Mouse (Mus musculus): ENCODE data around the gene Prps1.

The Prps1 gene

DNA sequence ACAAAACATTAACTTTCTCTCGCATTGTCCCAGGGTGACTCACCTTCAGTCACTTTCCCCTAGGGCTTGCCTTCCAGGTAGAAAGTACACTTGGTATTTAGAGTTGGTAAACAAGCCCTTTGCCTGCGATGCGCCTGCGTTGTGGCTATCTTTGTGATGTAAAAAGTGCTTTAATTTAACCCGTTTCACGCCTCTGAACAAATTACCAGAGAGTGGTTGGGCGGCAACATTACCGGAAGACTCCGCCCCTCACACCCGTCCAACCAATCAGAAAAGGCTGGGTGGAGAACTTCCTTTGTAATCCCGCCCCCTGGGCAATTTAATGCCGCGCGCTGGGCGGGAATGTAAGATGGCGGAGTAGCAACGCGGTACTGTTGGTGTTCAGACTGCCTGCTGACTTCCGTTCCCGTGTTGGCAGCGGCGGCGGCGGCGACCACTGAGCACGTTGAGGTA lies at the start of gene Prps1:
TSS of gene Prps1 (plus strand) at position 335 of the 453 bp plus-strand sequence.
- ChIA-PET POLR2A (interaction anchor here in 3 of 4 experiments (0.6 to 4.6 kb wide), 12 partner anchors 9 to 142 kb away, joined by 3 to 34 read pairs (median 4); no protein-coding TSS in a partner anchor), CTCF (interaction anchor here in 1 of 4 experiments (0.6 kb wide), 1 partner anchor 165 kb away, joined by 3 read pairs; no protein-coding TSS in a partner anchor)

- ChIA-PET POLR2A (no interaction called here), CTCF (no interaction called here)
Observed at GRCm38 (mm10) chrX:140407593-140407992, 48.8 kb upstream of the Prps1 start.

- ChIA-PET CTCF (no interaction called here), POLR2A (no interaction called here)
Observed at GRCm38 (mm10) chrX:140418467-140418866, 37.9 kb upstream of the Prps1 start.

GRCm38 (mm10) chrX:140427124-140427523 lies 29.3 kb upstream of the Prps1 start:
- POLR2A ChIA-PET, result no interaction called here
- CTCF ChIA-PET, result interaction anchor here in 1 of 4 experiments (0.9 kb wide), 1 partner anchor 52 kb away, joined by 3 read pairs; no protein-coding TSS in a partner anchor

DNA sequence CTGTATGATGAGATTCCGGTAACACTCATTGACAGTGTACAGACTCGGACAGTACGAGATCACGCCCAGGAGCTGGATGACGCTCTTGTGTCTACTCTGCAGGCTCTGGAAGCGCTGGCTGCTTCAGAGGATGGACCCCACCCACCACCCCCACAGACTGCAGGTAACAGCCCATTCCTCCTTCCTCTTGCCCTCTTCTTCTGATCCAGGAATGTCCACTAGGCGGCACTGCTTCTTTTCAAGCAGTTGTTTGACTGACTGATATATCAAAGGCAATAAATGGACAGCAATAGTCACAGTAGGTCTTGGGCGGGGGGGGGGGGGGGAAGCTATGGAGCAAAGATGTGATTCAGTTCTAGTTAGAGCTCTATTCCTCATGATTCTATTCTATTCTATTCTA lies 28.2 kb upstream of the Prps1 start:
- POLR2A ChIA-PET, result no interaction called here

DNA sequence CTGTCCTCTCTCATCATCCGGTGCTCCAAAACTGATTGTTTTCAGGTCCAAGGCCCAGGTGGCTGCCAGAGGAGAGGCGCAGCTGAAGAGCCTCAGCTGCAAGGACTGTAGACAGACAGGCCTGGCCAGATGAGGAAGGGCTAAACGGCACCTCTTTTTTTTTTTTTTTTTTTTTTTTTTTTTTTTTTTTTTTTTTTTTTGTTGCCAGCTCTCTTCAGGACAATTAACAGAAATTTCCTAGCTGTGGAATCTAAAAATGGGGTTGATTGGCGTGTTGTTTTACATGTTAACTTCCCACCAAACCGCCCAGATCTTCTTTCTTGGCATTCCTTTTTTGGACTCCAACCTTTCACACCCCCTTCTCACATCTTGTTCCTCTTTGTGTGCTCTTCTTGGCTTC lies 26.4 kb upstream of the Prps1 start:
- ChIA-PET CTCF (interaction anchor here in 1 of 4 experiments (0.6 kb wide), 2 partner anchors 16 to 141 kb away, joined by 3 to 5 read pairs; no protein-coding TSS in a partner anchor), POLR2A (interaction anchor here in 1 of 4 experiments (0.6 kb wide), 1 partner anchor 31 kb away, joined by 4 read pairs; no protein-coding TSS in a partner anchor)

More for the DNA sequence above, 28.2 kb upstream of the Prps1 start:
- CTCF ChIA-PET, result interaction anchor here in 2 of 4 experiments (0.6 to 1.0 kb wide), 2 partner anchors 33 to 1801 kb away, joined by 4 to 9 read pairs; no protein-coding TSS in a partner anchor

GRCm38 (mm10) chrX:140430506-140430905 lies 25.9 kb upstream of the Prps1 start:
- CTCF ChIA-PET, result interaction anchor here in 1 of 4 experiments (0.6 kb wide), 2 partner anchors 15 to 141 kb away, joined by 3 to 5 read pairs; no protein-coding TSS in a partner anchor
- POLR2A ChIA-PET, result interaction anchor here in 1 of 4 experiments (0.6 kb wide), 1 partner anchor 31 kb away, joined by 4 read pairs; no protein-coding TSS in a partner anchor

GRCm38 (mm10) chrX:140431981-140432380 lies 24.4 kb upstream of the Prps1 start:
- ChIA-PET CTCF (no interaction called here), POLR2A (interaction anchor here in 2 of 4 experiments (1.5 to 4.1 kb wide), 5 partner anchors 13 to 72 kb away, joined by 4 to 29 read pairs (median 16); partner anchors contain the start of gene Prps1 (in 2 of the 2))

GRCm38 (mm10) chrX:140432786-140433185 lies 23.6 kb upstream of the Prps1 start:
- ChIA-PET POLR2A (interaction anchor here in 3 of 4 experiments (0.6 to 4.1 kb wide), 15 partner anchors 8 to 110 kb away, joined by 3 to 29 read pairs (median 4); partner anchors contain the start of gene Prps1 (in 3 of the 3)), CTCF (interaction anchor here in 2 of 4 experiments (1.1 to 1.2 kb wide), 4 partner anchors 13 to 110 kb away, joined by 3 to 5 read pairs (median 4); no protein-coding TSS in a partner anchor)

DNA sequence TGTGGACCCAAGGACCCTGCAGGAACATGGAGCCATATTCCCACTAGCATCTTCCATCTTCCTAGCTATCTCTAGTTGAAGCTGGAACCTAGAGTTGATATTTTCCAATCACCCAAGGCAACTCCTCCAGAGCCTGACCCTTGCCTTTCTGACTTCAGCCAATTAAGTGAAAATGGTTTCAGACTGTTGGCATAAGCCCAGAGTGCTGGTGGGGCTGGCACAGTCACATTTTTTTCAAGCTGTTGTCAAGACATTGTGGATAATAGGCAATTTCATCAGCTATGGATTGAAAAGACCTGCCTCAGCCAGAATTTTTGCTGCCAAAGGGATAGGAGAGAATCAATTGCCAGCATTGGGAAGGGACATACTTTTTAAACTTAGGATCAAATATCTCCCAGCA lies 18.5 kb upstream of the Prps1 start:
- CTCF ChIA-PET, result interaction anchor here in 1 of 4 experiments (0.6 kb wide), 1 partner anchor 21 kb away, joined by 6 read pairs; no protein-coding TSS in a partner anchor
- POLR2A ChIA-PET, result interaction anchor here in 1 of 4 experiments (0.8 to 1.1 kb wide), 2 partner anchors 19 to 21 kb away, joined by 3 to 5 read pairs; partner anchors contain the start of gene Prps1

- ChIA-PET POLR2A (interaction anchor here in 3 of 4 experiments (1.0 to 3.2 kb wide), 7 partner anchors 9 to 12 kb away, joined by 3 to 16 read pairs (median 4); partner anchors contain the start of gene Prps1 (in 1 of the 3)), CTCF (interaction anchor here in 3 of 4 experiments (0.6 to 1.7 kb wide), 6 partner anchors 10 to 46 kb away, joined by 3 to 5 read pairs (median 3); no protein-coding TSS in a partner anchor)
Observed at GRCm38 (mm10) chrX:140445551-140445950, 10.9 kb upstream of the Prps1 start.

DNA sequence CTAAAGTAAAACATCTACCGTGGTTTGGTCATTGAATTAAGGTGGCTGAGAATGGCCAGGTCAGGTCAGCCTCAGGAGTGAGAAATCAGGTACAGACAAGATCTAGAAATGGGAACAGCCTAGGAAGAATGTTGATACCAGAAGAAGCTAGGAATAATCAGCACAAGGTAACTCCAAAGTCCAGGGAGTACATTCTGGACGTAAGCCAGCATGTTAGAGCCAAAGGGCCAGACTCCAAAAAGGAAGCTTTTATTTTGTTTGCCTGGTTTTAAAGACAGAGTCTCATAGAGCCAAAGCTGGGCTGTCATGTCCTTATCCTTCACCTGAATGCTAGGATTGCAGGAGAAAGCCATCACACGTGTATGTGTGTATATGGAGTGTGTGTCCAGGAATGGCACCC lies 6.3 kb upstream of the Prps1 start:
- ChIA-PET POLR2A (interaction anchor here in 3 of 4 experiments (1.0 to 2.7 kb wide), 4 partner anchors 9 to 17 kb away, joined by 3 to 11 read pairs (median 4); no protein-coding TSS in a partner anchor), CTCF (interaction anchor here in 1 of 4 experiments (0.6 kb wide), 1 partner anchor 258 kb away, joined by 8 read pairs; no protein-coding TSS in a partner anchor)

GRCm38 (mm10) chrX:140456751-140457491 lies 508 bp downstream of the Prps1 start:
- ChIA-PET POLR2A (interaction anchor here in 3 of 4 experiments (0.6 to 4.6 kb wide), 18 partner anchors 9 to 141 kb away, joined by 3 to 34 read pairs (median 4); no protein-coding TSS in a partner anchor), CTCF (interaction anchor here in 1 of 4 experiments (0.6 kb wide), 1 partner anchor 166 kb away, joined by 3 read pairs; no protein-coding TSS in a partner anchor)

DNA sequence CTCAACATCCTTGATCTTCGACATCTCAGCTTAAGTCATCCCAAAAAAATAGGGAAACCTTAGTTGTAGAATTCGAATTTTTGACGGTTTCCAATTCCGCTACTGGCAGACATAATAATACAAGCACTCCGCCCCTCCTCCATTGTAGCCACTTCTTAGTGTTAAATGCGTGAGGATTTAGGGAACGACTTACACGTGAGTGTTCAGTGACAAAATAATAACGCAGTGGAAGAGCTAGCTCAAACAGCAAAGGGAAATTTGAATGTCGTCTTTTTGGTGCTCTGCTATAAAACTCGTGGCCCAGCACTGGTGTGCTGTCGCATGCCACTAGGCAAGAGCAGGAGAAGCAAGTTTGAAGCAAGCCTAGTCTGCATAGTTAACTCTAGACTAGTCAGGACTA lies 1.1 kb downstream of the Prps1 start:
- ChIA-PET CTCF (no interaction called here), POLR2A (interaction anchor here in 3 of 4 experiments (1.0 to 4.6 kb wide), 13 partner anchors 9 to 141 kb away, joined by 3 to 34 read pairs (median 4); no protein-coding TSS in a partner anchor)

DNA sequence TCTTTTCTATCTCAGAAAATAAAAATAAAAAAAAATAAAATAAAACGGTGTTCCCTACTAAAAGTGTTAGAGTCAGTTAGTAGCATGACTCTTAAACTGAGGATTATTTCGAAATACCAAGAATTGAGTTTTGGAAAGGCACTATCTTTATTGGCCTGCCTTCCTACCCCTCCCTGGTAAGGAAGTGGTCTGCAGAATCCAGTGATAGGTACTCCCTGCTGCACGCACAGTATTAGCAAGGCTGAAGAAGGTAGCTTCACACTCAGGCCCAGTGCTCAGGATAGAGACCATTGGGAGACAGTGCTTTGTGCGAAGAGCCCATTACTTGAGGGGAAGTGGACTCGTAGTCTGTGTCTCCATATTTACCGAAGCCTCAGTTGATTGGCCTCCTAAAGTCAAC lies 21.8 kb downstream of the Prps1 start:
- ChIA-PET POLR2A (no interaction called here), CTCF (no interaction called here)

DNA sequence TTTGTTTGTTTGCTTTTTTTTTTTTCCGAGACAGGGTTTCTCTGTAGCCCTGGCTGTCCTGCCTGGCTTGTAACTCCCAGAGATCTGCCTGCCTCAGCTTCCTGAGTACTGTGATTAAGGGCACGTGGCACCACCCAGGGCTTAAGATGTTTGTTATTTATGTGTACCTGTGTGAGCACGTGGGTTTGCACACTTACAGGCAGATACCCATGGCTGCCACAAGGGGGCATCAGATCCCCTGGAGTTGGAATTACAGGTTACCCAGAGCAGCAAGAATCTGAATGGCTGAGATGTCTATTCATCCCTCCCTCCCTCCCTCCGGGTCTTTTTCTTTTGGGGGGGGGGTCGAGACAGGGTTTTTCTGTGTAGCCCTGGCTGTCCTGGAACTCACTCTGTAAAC lies 22.8 kb downstream of the Prps1 start:
- POLR2A ChIA-PET, result no interaction called here
- CTCF ChIA-PET, result interaction anchor here in 2 of 4 experiments (0.7 to 0.9 kb wide), 3 partner anchors 52 to 457 kb away, joined by 3 read pairs; no protein-coding TSS in a partner anchor

- POLR2A ChIA-PET, result no interaction called here
- CTCF ChIA-PET, result no interaction called here
Observed at GRCm38 (mm10) chrX:140489174-140489573, 32.8 kb downstream of the Prps1 start.

GRCm38 (mm10) chrX:140490203-140490602 lies 33.8 kb downstream of the Prps1 start:
- ChIA-PET CTCF (no interaction called here), POLR2A (no interaction called here)
